Mouse (Mus musculus): ENCODE data around the gene Mgst1.

DNA sequence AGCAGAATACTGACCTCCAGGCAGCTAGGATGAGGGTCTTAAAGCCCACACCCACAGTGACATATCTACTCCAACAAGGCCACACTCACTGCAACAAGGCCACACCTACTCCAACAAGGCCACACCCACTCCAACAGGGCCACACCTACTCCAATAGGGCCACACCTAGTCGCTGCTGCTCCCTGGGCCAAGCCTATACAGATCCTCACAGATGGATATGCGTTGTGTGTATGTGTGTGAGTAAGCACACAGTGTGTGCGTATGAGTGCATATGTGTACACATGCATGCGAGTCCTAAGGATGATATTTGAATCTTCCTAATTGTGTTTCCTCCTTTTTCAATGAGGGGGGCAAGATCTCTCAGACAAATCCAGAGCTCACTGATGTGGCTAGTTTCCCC, 38.3 kb upstream of the Mgst1 start:
- TF ChIP-seq GATA1 (IDR thresholded peaks at IDR 0.05; ENCODE audit: borderline replicate concordance, low read length) (no peak), FLI1 (IDR thresholded peaks at IDR 0.05; ENCODE audit: low read length) (no peak)
